ENCODE assay signal across 21 mouse cellular contexts in the genomic region with DNA sequence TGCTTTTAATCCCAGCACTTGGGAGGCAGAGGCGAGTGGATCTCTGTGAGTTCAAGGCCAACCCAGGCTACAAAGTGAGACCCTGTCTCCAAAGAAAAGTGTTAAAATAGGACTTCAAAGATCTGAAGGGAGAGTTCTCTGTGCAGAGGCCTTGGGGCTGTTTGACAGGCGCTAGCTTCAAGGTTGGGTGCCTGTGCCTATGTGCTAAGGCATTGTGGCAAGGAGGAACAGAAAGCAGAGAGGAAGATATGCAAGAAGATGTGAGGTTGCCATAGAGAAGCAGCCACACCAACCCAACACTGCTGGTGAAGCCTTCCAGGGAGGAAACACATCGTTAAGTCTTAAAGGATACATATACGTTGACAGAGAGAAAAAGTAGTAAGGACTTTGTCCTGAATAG. TPM values are rescaled to one million over a fixed set of nuclear protein-coding genes. Genes with fewer than 3 reads are reported as not detected.
DNase-seq lines count a peak whose midpoint lies in the region; ATAC-seq lines count a peak whose summit lies in the region.
"Had no signal": no experiment of that assay in that cellular context is flagged by ENCODE, and none has a peak within 500 bp of the region (broad histone marks: within the 10 kb centered on the region; RNA-seq: fewer than 3 reads in every experiment).

No protein-coding gene starts in this region.

- no peak overlapping the region for H3K4me2 ChIP-seq in forebrain, embryonic 12.5 days
- H3K4me2 ChIP-seq in hindbrain, embryonic 11.5 days (replicated peaks; ENCODE audit: low read depth, low read length): no peak overlapping the region
- H3K4me2 ChIP-seq: heart, embryonic 15.5 days; limb, embryonic 12.5 days; liver, embryonic 12.5 days; lung, embryonic 14.5 days; midbrain, embryonic 13.5 days; neural tube, embryonic 13.5 days; stomach, embryonic 15.5 days had no signal

- 89% methylated on average over 4 of the region's 4 CpGs for WGBS in forebrain, embryonic 10.5 days
- 66% methylated on average over 4 of the region's 4 CpGs for WGBS in forebrain, embryonic 12.5 days
- WGBS in hindbrain, embryonic 11.5 days: 77% methylated on average over 4 of the region's 4 CpGs

- H3K4me3 ChIP-seq in forebrain, embryonic 10.5 days: no peak overlapping the region
- no peak overlapping the region for H3K4me3 ChIP-seq in forebrain, embryonic 12.5 days (replicated peaks)
- no peak overlapping the region for H3K4me3 ChIP-seq in hindbrain, embryonic 11.5 days (ENCODE audit: low read depth, low read length)
- H3K4me3 ChIP-seq: gastrocnemius, adult 2 months; heart, embryonic 15.5 days; hindbrain, embryonic 10.5 days; limb, embryonic 12.5 days; liver, embryonic 12.5 days; midbrain, embryonic 13.5 days; neural tube, embryonic 13.5 days; stomach, embryonic 15.5 days had no signal

- peak; percentile 6 for DNase-seq in forebrain, embryonic 10.5 days (ENCODE audit: extremely low spot score, low spot score)
- DNase-seq in lung, postnatal 25 days (ENCODE audit: low spot score): peak; percentile 18
- no peak for DNase-seq in lung, postnatal 4 days
- peak; percentile 38 for DNase-seq in A20 (ENCODE audit: low read depth, low spot score)
- no peak for DNase-seq in hindbrain, embryonic 11.5 days (ENCODE audit: low spot score)
- DNase-seq in adrenal gland, adult 8-10 months: no peak
- DNase-seq: gastrocnemius, adult 2 months; kidney, adult 2 months; kidney, postnatal 10 days; layer of hippocampus, adult 9-11 months; lung, embryonic 14.5 days; thymus, postnatal 14 days had no signal

- H3K9me3 ChIP-seq in forebrain, embryonic 10.5 days: no peaks in the 10 kb centered on the region
- H3K9me3 ChIP-seq in forebrain, embryonic 12.5 days: no peaks in the 10 kb centered on the region
- no peaks in the 10 kb centered on the region for H3K9me3 ChIP-seq in hindbrain, embryonic 11.5 days (ENCODE audit: control insufficient read depth, low read length)
- H3K9me3 ChIP-seq: heart, embryonic 15.5 days; hindbrain, embryonic 10.5 days; limb, embryonic 12.5 days; liver, embryonic 12.5 days; midbrain, embryonic 13.5 days; neural tube, embryonic 13.5 days; stomach, embryonic 15.5 days had no signal

- no peak for ATAC-seq in forebrain, embryonic 12.5 days (ENCODE audit: low FRiP score)
- peak; percentile 61; the same call in 1 of the 2 replicates for ATAC-seq in granulocyte monocyte progenitor cell, adult 5-6 weeks (replicated peaks; ENCODE audit: poor library complexity, severe bottlenecking)
- ATAC-seq in hindbrain, embryonic 11.5 days (ENCODE audit: low FRiP score): no peak
- ATAC-seq: liver, embryonic 12.5 days; midbrain, embryonic 13.5 days had no signal

- H3K27ac ChIP-seq in forebrain, embryonic 10.5 days: no peak overlapping the region
- no peak overlapping the region for H3K27ac ChIP-seq in forebrain, embryonic 12.5 days
- no peak overlapping the region for H3K27ac ChIP-seq in hindbrain, embryonic 11.5 days (ENCODE audit: low read depth, low read length)
- H3K27ac ChIP-seq: gastrocnemius, adult 2 months; hindbrain, embryonic 10.5 days; limb, embryonic 12.5 days; liver, embryonic 12.5 days; midbrain, embryonic 13.5 days; stomach, embryonic 15.5 days had no signal

- no peak overlapping the region for H3K9ac ChIP-seq in forebrain, embryonic 12.5 days
- H3K9ac ChIP-seq in hindbrain, embryonic 11.5 days (ENCODE audit: low read depth, low read length): no peak overlapping the region
- H3K9ac ChIP-seq: heart, embryonic 15.5 days; limb, embryonic 12.5 days; liver, embryonic 12.5 days; lung, embryonic 14.5 days; midbrain, embryonic 13.5 days; neural tube, embryonic 13.5 days; stomach, embryonic 15.5 days had no signal

- no peaks in the 10 kb centered on the region for H3K27me3 ChIP-seq in forebrain, embryonic 10.5 days (ENCODE audit: poor library complexity, severe bottlenecking)
- H3K27me3 ChIP-seq in forebrain, embryonic 12.5 days: no peaks in the 10 kb centered on the region
- H3K27me3 ChIP-seq in hindbrain, embryonic 11.5 days (ENCODE audit: control insufficient read depth, insufficient read depth, low read length): no peaks in the 10 kb centered on the region
- H3K27me3 ChIP-seq: heart, embryonic 15.5 days; limb, embryonic 12.5 days; liver, embryonic 12.5 days; midbrain, embryonic 13.5 days; neural tube, embryonic 13.5 days; stomach, embryonic 15.5 days had no signal

- H3K36me3 ChIP-seq in forebrain, embryonic 10.5 days (replicated peaks): peaks cover 19% of the 10 kb centered on the region
- peaks cover 10% of the 10 kb centered on the region for H3K36me3 ChIP-seq in forebrain, embryonic 12.5 days (replicated peaks)
- no peaks in the 10 kb centered on the region for H3K36me3 ChIP-seq in hindbrain, embryonic 11.5 days (ENCODE audit: control insufficient read depth, insufficient read depth, low read length)

- peaks cover 12% of the 10 kb centered on the region for H3K4me1 ChIP-seq in forebrain, embryonic 10.5 days
- H3K4me1 ChIP-seq in forebrain, embryonic 12.5 days: peaks cover 11% of the 10 kb centered on the region
- H3K4me1 ChIP-seq in hindbrain, embryonic 11.5 days (replicated peaks; ENCODE audit: control insufficient read depth, insufficient read depth, low read length): no peaks in the 10 kb centered on the region; the same call in 1 of the 2 replicates
- H3K4me1 ChIP-seq: stomach, embryonic 15.5 days had no signal

RNA-seq across cellular contexts. Expression of a gene that starts 33.2 kb away (rescaled TPM):
- polyA plus RNA-seq in forebrain, embryonic 10.5 days (2016; fragmentation: Nextera tagmentation; extraction: Ambion mirVana): 15.6 and 16.0 TPM in 2 replicates
- polyA plus RNA-seq in forebrain, embryonic 12.5 days (2016; fragmentation: Nextera tagmentation; extraction: Ambion mirVana): 18.2 and 20.0 TPM in 2 replicates
- total RNA-seq in granulocyte monocyte progenitor cell, adult 5-6 weeks (2014; fragmentation: Nextera tagmentation): 77.4 and 88.0 TPM in 2 replicates
- 63.8 and 83.6 TPM in 2 replicates for total RNA-seq in granulocyte monocyte progenitor cell, adult 5-6 weeks (2017)
- polyA plus RNA-seq in hindbrain, embryonic 11.5 days (2014; fragmentation: Nextera tagmentation; extraction: Ambion mirVana): 17.2 and 18.4 TPM in 2 replicates
- total RNA-seq in adrenal gland, adult 8-10 months (2022): 10 to 100 TPM; 58.4 to 75.6 (median 70.1) TPM

Comparison
In these comparisons a context has a peak if more than half of its experiments do, and no peak if none do; other contexts are left out.
1. DNase-seq: peak in forebrain, embryonic 10.5 days (single experiment), lung, postnatal 25 days (single experiment) and A20 (single experiment); none in lung, postnatal 4 days (0 of 2), hindbrain, embryonic 11.5 days (single experiment) and adrenal gland, adult 8-10 months (single experiment).